Mouse (Mus musculus): ENCODE results near the gene Vwce.
A peak's percentile ranks its signal among the peaks of the same experiment; 100 is the strongest.

Vwce gene

DNA sequence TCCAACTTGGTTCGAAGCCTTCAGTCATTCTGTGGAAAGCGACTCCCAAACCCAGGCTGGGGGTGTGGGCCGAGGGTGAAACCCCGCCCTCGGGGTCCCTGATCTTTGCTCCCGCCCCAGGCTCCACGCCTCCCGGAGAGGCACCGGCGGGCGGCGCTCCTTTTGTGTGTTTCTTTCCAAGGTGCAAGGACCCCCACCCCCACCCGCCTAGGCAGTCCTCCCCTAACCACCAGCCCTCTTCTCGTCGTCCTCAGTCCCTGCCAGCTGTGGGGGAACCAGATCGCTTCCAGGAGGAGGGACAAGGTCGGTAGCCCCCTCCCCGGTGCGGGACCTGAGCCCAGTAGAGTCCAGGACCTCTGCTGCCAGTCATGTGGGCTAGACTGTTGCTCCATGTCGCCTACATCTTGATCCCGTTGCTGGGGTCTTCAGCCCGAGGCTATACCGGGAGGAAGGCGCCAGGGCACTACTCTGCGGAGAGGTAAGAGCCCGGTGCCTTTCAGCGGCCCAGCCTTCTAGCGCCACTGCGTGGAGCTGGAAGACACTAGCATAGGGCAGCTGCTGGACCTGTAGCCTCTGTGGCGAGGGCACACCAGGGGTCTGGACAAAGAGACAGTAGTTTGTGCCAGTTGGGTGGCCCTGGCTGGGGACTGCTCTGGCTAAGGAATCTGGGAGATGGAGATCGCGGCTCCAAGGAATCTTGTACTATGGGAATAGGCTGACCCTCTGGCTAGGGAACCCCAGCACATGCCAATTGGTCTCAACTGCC, at the start of gene Vwce:
Gene Vwce (plus strand): TSS at position 108 of the 766 bp plus-strand sequence.
- peak; percentile 62 to 67 for DNase-seq

- no peak for DNase-seq
Measured at GRCm38 (mm10) chr19:10585112-10585511, 48.9 kb upstream of the Vwce start.

GRCm38 (mm10) chr19:10587231-10587630, 46.8 kb upstream of the Vwce start:
- no peak for DNase-seq

DNA sequence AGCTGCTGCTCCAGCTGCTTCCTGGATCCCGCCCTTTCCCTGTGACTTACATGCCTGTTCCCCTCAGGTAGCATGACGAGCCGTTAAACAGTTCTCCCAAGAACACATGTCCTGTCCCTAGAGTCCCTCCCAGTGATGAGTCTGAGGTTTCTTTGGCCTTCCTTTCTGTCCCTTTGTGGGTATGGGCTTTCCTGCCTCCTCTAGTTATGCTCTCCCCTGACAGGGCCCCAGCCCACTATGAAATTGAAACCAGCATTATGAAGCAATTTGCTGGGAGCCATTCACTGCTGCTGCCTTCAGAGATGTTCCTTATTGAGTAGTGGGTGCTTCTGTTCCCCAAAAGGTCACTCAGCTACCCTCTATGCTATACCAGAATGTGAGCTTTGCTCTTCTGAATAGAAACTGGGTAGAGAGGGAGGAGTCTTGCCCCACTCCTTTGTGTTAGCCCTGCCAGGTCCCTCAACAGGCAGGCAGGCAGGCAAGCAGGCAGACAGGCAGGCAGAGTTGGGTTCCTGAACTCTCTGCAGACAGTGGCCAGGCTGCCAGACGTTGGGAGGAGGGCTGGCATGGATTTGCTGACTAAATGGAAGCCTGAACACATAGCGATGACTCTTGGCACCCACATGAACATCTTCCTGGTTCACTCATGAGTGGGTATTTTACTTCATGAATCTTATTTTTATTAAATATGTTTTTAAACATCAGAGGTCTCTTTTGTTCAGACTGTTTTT, 44.7 kb upstream of the Vwce start:
- DNase-seq: no peak

- DNase-seq: no peak
Measured at GRCm38 (mm10) chr19:10590301-10590700, 43.7 kb upstream of the Vwce start.

- DNase-seq: no peak
Measured at GRCm38 (mm10) chr19:10591659-10592377, 42.2 kb upstream of the Vwce start.

DNA sequence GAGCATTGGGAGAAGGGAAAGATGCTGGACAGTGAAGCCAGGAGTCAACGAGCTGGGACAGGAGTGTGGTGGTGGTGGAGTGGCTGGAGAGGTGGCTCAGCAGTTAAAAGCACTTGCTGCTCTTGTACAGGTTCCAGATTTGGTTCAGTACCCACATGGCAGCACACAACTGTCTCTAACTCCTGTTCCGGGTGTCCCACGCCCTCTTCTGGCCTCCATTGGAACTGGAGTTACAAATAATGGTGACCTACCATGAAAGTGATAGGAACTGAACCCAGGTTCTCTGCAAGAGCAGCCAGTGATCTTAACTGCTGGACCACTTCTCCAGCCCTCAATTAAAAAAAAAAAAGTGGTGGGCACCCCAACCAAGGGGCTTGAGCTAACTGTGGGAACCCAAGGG, 35.8 kb upstream of the Vwce start:
- no peak for DNase-seq

DNA sequence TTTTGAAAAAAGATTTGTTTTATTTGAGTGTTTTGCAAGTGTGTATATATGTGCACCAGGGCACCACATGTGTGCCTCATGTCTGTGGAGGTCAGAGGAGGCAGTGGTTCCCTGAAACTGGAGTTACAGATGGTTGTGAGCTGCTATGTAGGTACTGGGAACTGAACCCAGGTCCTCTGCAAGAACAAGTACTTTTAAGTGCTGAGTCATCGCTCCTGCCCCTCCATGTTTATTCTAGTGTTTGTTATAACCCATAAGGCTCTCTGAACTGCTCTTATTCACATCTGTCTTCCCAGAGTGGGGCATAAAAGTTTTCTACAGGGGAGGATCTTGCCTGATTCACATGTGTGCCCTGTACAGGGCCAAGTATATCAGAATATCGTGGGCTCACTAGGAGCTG, 34.4 kb upstream of the Vwce start:
- DNase-seq: no peak

DNA sequence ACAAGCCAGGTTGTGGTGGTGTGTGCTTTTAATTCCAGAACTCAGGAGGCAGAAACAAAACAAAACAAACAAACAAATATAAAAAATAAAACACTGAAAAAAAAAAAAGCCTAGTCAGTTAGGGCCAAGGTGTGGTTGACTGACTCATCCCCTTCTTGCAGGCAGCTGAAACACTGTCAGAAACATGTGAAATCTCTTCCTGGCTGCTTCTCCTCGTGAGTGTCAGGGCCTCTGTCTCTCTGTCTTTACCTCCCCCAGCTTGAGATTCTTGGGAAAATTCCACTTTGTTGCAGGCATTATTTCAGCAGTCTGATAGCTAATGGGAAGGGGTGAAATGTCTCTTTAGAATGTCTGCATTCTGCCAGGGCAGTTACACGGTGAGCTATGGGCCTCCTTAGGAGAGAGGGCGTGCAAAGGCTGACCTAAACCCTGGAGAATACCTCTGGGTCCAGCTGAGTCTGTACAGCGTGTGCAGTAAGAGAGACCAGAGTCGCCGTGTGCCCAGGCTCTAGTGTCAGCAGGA, 31.7 kb upstream of the Vwce start:
- DNase-seq: no peak

GRCm38 (mm10) chr19:10602787-10603186, 31.2 kb upstream of the Vwce start:
- peak; percentile 90 to 91 for DNase-seq

DNA sequence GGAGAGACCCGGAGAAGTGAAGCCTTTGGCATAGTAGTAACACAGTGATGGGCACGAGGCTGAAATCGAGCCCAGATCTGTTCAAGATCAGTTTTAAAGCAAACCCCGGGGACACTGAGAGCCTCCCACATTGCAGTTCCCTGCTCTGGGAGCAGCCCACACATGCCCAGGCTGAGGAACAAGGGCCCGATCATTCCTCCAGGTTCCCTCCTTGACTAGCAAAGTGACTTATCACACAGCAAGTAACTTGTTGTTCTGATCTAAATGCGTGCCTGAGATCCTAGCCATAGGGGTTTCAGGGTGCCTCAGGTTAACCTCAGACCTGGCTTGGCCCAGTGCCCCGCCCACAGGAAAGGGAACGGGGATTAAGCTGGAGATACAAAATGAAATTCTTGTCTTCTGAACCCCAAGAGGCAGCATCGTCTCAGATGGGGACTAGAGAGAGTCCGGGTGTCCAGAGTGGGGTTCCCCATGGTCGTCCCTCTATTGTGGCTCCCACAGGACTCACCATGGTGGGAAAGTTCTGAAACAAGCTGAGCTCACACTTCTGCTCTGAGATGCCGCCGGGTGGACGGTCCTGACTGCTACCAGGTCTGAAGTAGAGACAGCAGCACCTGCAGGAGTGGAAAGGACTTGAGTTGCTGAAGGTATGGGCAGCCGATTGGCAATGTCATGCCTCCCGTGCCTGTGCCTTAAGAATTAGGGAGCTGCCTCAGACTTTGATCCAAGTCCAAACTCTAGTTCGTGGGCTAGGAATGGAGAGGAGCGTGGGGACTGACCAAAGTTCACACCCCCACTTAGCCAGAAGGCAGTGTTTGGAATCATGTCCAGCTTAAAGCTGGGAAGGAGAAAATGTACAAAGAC, 30.1 kb upstream of the Vwce start:
- DNase-seq: peak in 1 of 2 experiments; percentile 36

DNA sequence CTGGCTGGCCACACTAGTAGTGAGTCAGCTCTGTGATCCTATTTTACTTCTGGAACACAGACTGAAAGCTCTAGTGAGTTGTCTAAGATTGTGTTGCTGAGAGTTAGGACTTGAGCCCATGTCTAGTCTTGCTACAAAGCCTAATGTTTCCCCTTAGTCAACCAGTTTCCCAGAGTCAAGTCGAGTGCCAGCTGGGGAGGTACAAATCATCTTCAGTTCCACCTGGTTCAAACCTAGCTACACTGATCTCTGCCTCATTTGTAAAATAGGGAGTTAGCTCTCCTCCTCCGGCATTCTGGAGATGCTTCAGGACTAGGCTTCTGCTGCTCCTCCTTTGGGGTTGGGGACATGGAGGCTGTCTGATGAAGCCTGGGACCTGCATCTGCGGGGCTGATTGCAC, 29.5 kb upstream of the Vwce start:
- DNase-seq: no peak

DNA sequence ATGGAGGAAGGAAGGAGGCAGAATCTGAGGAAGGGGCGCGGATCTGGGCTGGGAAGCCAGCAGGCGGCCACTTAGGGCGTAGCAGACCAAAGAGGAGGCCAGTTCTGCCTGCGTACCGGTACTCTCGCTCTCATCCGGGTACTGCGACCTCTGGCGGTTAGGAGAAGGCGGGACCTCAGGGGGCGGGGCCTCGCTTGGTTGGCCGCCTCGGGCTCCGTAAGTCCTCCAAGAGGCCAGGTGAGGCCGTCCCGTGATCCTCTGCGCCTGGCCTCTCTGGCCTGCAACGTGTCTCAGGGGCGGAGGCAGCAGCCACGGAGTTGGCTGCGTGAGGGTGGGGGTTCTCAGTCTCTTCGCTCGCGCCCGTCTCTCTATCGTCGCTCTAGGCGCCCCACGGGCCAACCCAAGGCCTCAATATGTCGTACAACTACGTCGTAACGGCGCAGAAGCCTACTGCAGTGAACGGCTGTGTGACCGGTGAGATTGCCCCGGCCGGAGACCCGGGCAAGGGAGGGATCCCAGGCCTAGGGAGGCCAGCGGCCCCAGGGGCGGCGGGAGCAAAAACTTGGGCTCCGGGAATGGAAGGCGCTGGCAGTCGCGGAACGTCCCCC, 28.6 kb upstream of the Vwce start, which contains the start of the genes Ddb1 and Tkfc:
Gene Ddb1 (plus strand): TSS at position 35 of the 608 bp plus-strand sequence.
Gene Tkfc (minus strand): TSS at position 362 of the 608 bp plus-strand sequence.
- DNase-seq: peak; percentile 99 to 100

DNA sequence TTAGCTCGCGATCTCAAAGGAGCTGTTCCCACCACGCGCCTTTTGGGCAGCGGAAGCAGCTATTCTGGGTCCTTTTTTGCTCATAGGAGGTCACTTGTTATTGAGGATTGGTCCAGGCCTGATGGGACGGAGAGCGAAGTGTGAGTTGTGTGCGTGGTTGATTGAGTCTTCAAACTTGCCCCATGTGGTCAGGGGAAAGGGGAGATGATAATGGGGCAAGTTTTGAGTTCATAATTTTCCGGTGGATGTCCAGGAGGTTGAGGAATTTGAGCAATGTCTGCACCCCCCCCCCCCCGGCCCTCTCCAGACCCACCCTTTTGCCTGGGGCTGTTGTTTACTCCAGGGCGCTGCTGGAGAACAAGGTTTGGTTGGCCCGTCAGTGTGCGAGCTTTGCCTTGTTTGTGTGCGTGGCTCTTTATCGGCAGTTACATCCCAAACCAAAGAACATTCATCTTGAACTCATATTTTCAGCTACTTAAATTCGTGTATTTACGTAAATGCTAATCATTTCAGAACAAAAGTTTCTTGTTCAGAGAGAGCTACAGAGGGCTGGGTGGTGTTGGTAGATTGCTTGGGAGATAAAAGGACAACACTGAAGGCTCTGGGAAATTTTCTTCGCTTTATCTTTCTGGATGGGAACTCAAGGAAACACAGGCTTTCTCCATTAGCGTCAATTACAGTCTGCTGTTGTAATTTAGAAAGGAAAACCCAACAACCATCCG, 28.0 kb upstream of the Vwce start:
- DNase-seq: no peak

GRCm38 (mm10) chr19:10608573-10609240, 25.3 kb upstream of the Vwce start:
- DNase-seq: no peak

- peak; percentile 68 to 71 for DNase-seq
Measured at GRCm38 (mm10) chr19:10634872-10635318, 882 bp downstream of the Vwce start.

GRCm38 (mm10) chr19:10637840-10638239, 3.8 kb downstream of the Vwce start:
- no peak for DNase-seq

GRCm38 (mm10) chr19:10640080-10640479, 6.1 kb downstream of the Vwce start:
- DNase-seq: no peak

- DNase-seq: no peak
Measured at GRCm38 (mm10) chr19:10640589-10641378, 6.8 kb downstream of the Vwce start.
